Mouse (Mus musculus) CD4-positive helper T cell, adult 2 months (primary cell): Measurements from ENCODE around the gene Stpg4.

Experiments
- DNase-seq: peaks from one replicate; pipeline ENCODE4 v3.0.0-alpha.2; 2012; ENCODE audit warnings: low read depth, missing footprints, low spot score

Gene Stpg4

GRCm38 (mm10) chr17:87427511-87427910 is at the start of gene Stpg4:
Gene Stpg4, minus strand, starts transcription at chr17:87427741.
- no peak for DNase-seq

DNA sequence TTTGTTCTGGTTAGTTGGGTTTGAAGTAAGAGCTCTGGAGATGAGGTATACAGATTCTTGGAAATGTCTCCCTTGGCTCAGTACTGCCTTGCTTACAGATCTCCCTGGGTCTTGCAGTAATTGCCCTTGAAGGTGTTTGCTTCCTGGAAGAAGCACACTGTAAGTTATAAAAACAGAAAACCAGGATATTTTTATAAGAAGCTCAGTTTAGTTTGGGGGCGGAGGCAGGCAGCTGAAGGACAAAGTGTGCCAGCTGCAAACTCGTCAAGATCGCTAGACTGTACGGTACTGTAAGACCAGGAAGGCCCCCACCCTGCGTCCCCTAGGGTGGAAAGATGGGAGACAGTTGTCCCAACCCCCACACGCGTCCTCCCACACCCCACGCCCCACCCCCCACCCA is 47.8 kb upstream of the Stpg4 start:
- no peak for DNase-seq

- DNase-seq: no peak
Measured at GRCm38 (mm10) chr17:87474501-87474795, 46.9 kb upstream of the Stpg4 start.

DNA sequence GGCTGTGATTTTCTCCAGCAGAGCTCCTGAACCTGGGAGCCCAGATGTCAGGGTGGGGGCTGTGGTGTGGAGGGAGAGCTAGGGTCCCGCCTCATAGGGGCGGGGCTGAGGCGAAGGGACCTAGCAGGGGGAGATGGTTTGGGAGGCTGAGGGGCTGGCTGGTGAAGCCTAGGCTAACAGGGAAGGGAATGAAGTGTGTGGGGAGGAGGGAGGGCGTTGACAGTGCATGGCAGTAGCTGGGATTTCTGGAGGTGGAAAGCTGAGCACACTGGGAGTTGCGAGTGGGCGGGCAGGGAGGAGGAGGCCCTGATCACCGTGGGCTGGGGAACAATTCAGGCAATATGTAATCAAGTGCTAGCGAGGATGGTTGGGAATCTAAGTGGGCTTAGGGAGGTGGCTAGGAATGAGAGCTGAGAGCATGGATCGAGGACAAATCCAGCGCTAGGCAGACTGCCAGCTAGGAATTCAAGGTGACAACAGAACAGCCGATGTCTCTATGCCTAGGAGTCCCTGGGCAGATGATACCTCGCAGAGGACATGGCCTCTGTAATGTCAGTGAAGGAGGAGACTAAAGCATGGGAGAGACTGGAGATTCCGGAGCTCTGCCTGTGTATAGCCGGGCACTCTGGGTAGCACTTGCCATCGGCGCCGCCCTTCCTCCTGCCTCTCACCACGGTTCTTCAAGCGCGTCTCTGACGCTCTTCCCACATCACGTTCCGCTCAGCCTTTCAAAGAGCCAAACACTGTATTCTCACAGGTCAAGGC is 46.4 kb upstream of the Stpg4 start:
- DNase-seq: peak; percentile 56

DNA sequence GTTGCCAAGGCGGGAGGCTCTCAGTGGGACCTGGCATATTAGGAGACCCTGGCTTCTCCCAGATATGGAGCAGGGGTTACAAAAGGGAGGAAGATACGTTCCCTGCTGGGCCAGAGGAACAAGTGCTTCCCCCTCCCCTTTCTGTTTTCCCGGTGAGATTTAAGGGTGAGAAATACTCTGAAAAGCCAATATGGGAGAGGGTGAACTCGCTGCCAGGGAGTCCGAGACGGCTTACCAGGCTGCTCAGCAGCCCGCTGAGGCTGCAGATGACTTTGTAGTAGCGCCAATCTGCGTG is 45.8 kb upstream of the Stpg4 start:
- DNase-seq: no peak

GRCm38 (mm10) chr17:87472879-87473278 is 45.3 kb upstream of the Stpg4 start:
- no peak for DNase-seq

DNA sequence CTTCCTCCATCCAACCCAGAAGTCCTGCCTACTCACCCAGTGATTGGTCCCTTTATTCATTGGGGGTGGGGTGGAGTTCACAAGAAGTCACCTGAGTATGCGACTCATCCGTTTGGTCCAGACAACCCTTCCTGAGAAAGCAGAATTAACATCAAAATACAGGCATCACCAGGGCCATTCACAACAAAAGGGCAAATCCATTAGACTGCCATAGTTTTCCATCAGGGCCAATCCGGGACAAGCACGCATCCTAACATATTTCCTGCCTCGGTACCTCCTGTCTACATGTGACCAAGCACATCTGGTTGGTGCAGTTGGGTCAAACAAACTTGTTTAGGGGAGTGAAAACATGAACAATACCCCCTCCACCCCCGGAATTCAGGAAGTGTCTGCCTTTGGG is 44.1 kb upstream of the Stpg4 start:
- no peak for DNase-seq

DNA sequence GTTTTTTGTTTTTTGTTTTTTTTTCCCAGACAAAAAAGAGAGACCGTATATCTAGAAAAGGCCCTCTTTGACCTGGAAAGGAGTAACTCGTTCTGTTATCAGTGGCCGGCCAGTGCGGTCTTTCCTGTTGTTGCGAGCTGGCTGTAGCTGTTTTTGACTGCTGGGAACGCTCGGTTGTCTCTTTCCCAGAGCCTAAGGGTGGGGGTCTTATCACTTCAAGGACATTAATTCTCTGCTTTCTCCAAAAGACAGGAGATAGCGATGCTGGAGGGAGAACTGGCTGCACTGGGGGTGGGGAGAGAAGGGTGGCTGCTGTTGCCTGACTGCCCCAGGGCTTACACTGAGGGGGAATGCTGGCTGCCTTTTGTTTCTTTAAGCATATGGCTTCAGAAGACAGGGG is 43.3 kb upstream of the Stpg4 start:
- no peak for DNase-seq

DNA sequence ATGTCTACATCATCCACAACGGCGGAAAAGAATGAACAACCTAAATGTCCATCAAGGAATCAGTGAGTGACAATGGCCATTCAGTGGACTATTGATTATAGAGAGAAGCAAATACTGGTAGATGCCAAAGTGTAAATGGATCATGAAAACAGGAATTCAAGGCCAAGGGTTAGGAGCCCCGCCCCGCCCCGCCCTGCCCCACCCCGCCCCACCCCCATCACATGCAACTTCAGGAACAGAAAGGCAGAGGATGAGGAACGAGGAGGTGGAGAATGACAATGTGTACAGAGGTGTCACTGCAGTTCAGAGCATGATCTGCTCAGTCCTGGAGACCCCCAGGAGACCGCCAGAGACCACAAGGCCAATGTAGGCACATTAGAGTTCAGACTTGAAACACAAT is 42.7 kb upstream of the Stpg4 start:
- no peak for DNase-seq

- no peak for DNase-seq
Measured at GRCm38 (mm10) chr17:87469428-87469827, 41.9 kb upstream of the Stpg4 start.

DNA sequence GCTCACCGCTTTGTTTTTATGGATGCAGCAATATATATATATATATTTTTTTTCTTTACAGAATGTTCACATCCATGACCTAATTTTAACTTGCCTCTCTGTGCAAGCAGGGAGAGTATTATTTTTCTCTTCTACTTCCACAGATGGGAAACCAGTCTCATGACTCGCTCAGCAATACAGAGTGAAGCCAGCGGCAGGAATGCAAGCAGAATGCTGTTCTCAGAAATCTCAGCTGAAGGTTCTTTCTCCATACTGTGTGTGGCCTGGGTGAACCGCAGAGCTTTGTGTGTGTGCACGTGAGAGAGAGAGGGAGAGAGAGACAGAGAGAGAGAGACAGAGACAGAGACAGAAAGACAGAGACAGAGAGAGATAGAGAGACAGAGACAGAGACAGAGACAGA is 41.1 kb upstream of the Stpg4 start:
- no peak for DNase-seq

GRCm38 (mm10) chr17:87461499-87461896 is 34.0 kb upstream of the Stpg4 start:
- no peak for DNase-seq

DNA sequence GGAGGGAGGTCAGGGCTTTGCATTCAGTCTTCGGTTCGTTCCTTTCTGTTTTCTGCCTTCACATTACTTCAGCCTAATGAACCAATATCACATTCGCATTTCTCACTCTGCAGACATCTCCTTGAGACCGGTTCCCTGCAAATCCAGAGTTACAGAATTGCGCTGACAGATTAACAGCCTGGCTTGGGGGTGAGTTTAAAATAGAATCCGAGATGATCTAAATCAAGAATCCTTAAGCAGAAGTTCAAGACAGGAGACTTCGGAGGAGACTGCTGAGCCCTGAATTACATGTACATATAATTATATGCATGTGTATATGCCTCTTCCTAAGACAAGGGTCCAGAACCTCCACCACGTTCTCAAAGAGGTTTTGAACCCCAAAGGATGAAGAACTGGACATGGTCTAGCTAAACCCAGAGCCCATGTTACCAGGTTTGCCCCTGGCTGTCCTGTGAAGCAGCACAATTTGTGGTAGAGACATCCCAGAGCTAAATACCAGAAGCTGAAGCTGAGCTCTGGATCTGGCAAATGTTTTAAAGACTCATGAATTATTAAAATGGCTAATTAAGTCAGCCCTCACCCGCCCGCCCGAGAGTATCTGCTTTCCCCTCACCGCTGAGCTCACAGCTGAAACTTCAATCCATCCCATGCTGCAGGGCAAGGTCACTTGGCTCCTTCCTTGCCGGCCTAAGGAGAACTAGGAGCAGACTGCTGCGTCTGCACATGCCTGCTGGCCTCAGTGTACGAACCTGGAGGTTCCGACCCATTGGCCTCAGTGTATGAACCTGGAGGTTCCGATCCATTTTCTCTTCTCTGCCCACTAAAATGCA is 33.3 kb upstream of the Stpg4 start:
- DNase-seq: no peak

GRCm38 (mm10) chr17:87459750-87460668 is 32.5 kb upstream of the Stpg4 start:
- DNase-seq: no peak

DNA sequence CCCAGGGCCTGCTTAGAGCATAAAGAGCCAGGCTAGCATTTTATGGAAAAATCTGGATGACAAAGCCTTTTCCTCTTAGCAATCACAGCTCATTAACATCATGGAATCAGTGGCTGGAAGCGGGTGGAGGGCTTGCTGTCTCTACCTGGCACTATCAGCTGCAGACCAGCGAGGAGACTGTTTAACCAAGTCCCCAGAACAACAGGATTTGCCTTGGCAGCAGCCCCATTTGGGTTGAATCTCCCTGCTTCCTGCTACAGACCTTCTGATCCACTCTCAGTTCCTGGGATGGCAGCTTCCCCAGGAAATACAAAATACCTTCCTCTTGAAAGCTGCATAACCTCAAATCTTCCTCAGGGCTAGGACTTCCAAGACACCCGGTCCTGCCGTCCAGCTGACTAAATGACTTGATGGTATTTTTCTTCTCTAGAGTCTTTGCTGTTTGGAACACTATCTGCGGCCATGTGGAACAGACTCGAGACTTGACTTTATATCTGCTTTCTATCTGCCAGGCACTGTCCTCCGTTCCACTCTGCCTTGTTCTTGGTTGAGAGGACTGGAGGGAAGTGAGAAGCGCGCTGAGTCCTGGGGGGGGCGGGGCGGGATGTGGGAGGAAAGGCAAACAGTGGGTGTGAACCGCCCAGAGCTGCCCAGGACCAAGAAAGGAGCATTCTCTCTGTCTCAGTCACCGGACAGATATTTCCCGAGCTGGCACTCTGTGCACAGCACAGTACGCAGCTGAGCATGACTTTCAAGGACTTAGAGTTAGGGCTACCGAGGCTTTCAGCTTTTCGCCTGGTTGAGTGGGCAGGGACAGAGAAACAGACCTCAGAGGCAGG is 31.6 kb upstream of the Stpg4 start:
- peak; percentile 27 for DNase-seq

GRCm38 (mm10) chr17:87457961-87458360 is 30.4 kb upstream of the Stpg4 start:
- no peak for DNase-seq

DNA sequence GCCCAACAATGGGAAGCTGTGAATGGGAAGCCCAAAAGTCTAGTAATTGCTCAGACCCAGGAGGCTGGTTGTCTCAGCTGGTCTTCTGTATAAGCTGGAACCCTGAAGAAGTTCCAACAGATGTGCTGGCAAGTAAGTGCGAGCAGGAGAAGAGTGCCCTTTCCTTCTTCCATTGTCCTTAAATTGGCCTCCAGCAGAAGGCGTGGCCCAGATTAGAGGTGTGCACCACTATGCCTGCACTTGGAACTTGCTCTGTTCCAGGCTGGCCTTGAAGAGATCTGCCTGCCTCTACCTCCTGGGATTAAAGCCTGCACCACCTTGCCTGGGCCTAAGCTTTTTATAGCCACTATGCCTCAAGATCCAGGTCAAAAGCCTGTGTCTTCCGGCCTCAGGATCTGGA is 26.6 kb upstream of the Stpg4 start:
- DNase-seq: no peak

GRCm38 (mm10) chr17:87453336-87453735 is 25.8 kb upstream of the Stpg4 start:
- DNase-seq: no peak

- DNase-seq: no peak
Measured at GRCm38 (mm10) chr17:87448881-87449280, 21.3 kb upstream of the Stpg4 start.

GRCm38 (mm10) chr17:87448339-87448738 is 20.8 kb upstream of the Stpg4 start:
- DNase-seq: no peak

DNA sequence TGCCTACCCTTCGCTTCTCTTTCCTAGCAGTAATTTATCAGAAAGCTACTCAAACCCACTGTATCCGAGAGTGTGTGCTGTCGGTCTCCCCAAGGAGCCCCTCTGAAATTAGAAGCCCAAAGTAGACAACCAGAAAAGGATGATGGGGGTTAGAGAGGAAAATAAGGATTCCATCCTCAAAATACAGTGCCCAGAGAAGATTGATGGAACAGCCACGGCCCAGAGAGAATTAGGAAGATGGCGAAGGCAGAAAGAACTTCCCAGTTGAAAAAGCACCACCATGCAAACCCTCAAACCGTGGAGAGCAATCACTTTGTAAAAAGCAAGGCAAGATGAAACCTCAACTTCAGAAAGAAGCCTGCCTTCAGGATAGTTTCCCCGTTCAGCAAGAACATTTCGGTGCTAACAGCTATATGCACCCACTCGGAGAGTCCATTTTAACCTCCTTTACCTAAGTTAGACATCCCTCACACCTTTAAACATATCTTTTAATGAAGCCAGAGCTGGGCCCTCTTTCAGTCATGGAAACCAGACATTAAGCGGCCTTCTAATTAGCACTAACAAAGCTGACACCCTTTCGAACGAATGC is 20.2 kb upstream of the Stpg4 start:
- no peak for DNase-seq
